Mouse (Mus musculus) lung, adult 2 months (tissue): ENCODE results near the gene Parp8. TPM values are rescaled to one million over a fixed set of nuclear protein-coding genes. Genes with fewer than 3 reads are reported as not detected.

Experiments used
- DNase-seq: peaks from one replicate; pipeline ENCODE4 v3.0.0; 2022
- H3K4me1 ChIP-seq: fragments of 200-500 bp; 2 replicates; pipeline ENCODE4 v1.6.1; 2011; ENCODE audit warnings: low read length; ENCODE audit not compliant: control insufficient read depth, insufficient read depth
- H3K4me3 ChIP-seq: fragments of 200-500 bp; replicated peaks from 2 replicates; pipeline ENCODE3; 2011; ENCODE audit warnings: low read depth, mild to moderate bottlenecking, control low read depth, low read length; ENCODE audit errors: extremely low read depth
- CTCF ChIP-seq: fragments of 200-500 bp; IDR thresholded peaks from 2 replicates; pipeline ENCODE4 v1.5.1; 2011; ENCODE audit warnings: mild to moderate bottlenecking, low read length, control low read depth; ENCODE audit not compliant: insufficient read depth
- POLR2A ChIP-seq: fragments of 200-500 bp; IDR thresholded peaks from 2 replicates; pipeline ENCODE4 v1.6.1; 2011; ENCODE audit warnings: low read depth, mild to moderate bottlenecking, control low read depth, low read length, borderline replicate concordance; ENCODE audit errors: extremely low read depth
- WGBS: fragments of 180-500 bp; shearing (Covaris S2); methylation state at CpG from one replicate; pipeline ENCODE4 v1.1.7; 2018; 5-methylcytosine and 5-hydroxymethylcytosine counted together
- polyA plus RNA-seq: library from polyadenylated mRNA; depleted of rRNA; stranded (reverse); fragments of >200 nt; gene quantifications from 2 replicates; pipeline ENCODE4 v1.2.3, GENCODE M21; 2012; rRNA removed

Parp8 gene
- polyA plus RNA-seq, 1 experiment: 9.6 TPM

GRCm38 (mm10) chr13:116897711-116898110 is 127.6 kb downstream of the Parp8 start:
- WGBS: 98% methylated on average over 1 of the region's 1 CpGs
- Histone ChIP-seq H3K4me1 (no peaks in the 10 kb centered on the region), H3K4me3 (no peak overlapping the region)
- no peak for DNase-seq
- no peak for TF ChIP-seq CTCF
- TF ChIP-seq POLR2A: no peak

- TF ChIP-seq CTCF (no peak), POLR2A (no peak)
These were observed 140.9 kb downstream of the Parp8 start for GRCm38 (mm10) chr13:116884422-116884942.

GRCm38 (mm10) chr13:116882226-116882625 is 143.1 kb downstream of the Parp8 start:
- 72% methylated on average over 7 of the region's 7 CpGs for WGBS
- no peak overlapping the region for H3K4me3 ChIP-seq
- TF ChIP-seq POLR2A (no peak), CTCF (no peak)
- DNase-seq: no peak
- no peaks in the 10 kb centered on the region for H3K4me1 ChIP-seq

More at GRCm38 (mm10) chr13:116884422-116884942, 140.9 kb downstream of the Parp8 start:
- WGBS: 51% methylated on average over 9 of the region's 9 CpGs
- H3K4me3 ChIP-seq: no peak overlapping the region
- H3K4me1 ChIP-seq: peaks cover 3% of the 10 kb centered on the region
- DNase-seq: no peak

- no peak for DNase-seq
- H3K4me1 ChIP-seq: no peaks in the 10 kb centered on the region
- 91% methylated on average over 10 of the region's 10 CpGs for WGBS
- TF ChIP-seq POLR2A: no peak
- TF ChIP-seq CTCF: no peak
- H3K4me3 ChIP-seq: no peak overlapping the region
These were observed 145.7 kb downstream of the Parp8 start for GRCm38 (mm10) chr13:116879580-116880192.

- TF ChIP-seq POLR2A (no peak), CTCF (no peak)
- no peak for DNase-seq
- H3K4me3 ChIP-seq: no peak overlapping the region
- H3K4me1 ChIP-seq: no peaks in the 10 kb centered on the region
- WGBS: 74% methylated on average over 1 of the region's 1 CpGs
These were observed 155.1 kb downstream of the Parp8 start for GRCm38 (mm10) chr13:116870221-116870620.

GRCm38 (mm10) chr13:116843937-116844336 is 181.4 kb downstream of the Parp8 start:
- no peak for DNase-seq
- Histone ChIP-seq H3K4me1 (no peaks in the 10 kb centered on the region), H3K4me3 (no peak overlapping the region)
- 67% methylated on average over 5 of the region's 5 CpGs for WGBS
- TF ChIP-seq POLR2A (no peak), CTCF (no peak)

GRCm38 (mm10) chr13:116830984-116831383 is 194.4 kb downstream of the Parp8 start:
- DNase-seq: no peak
- Histone ChIP-seq H3K4me1 (no peaks in the 10 kb centered on the region), H3K4me3 (no peak overlapping the region)
- TF ChIP-seq POLR2A (no peak), CTCF (no peak)

- no peaks in the 10 kb centered on the region for H3K4me1 ChIP-seq
- no peak for DNase-seq
- TF ChIP-seq POLR2A (no peak), CTCF (no peak)
- H3K4me3 ChIP-seq: no peak overlapping the region
- 78% methylated on average over 3 of the region's 3 CpGs for WGBS
These were observed 196.3 kb downstream of the Parp8 start for GRCm38 (mm10) chr13:116829015-116829414.

- Histone ChIP-seq H3K4me3 (no peak overlapping the region), H3K4me1 (no peaks in the 10 kb centered on the region)
- WGBS: 46% methylated on average over 1 of the region's 1 CpGs
- TF ChIP-seq CTCF (no peak), POLR2A (no peak)
- no peak for DNase-seq
These were observed 213.9 kb downstream of the Parp8 start for GRCm38 (mm10) chr13:116811456-116811855.

Other genes with a start within 250 kb of the Parp8 start
- gene Emb, start 183.0 kb upstream of the Parp8 start, polyA plus RNA-seq: 60.5 and 63.4 TPM in 2 replicates
- 0.11 and 0.12 TPM in 2 replicates for gene Gm17509, start 195.5 kb upstream of the Parp8 start, polyA plus RNA-seq